Mouse (Mus musculus) kidney, embryonic 16.5 days (tissue): ENCODE results near the gene Kcnk3. TPM values are rescaled to one million over a fixed set of nuclear protein-coding genes. Genes with fewer than 3 reads are reported as not detected.

Experiments
- ATAC-seq: fragments of 200-750 bp; cut with Nextera tagmentation; 2 replicates; pipeline ENCODE4 v1.8.0; 2017; ENCODE audit warnings: moderate TSS enrichment; ENCODE audit not compliant: low FRiP score, low TSS enrichment
- H3K27ac ChIP-seq: fragments of 300-500 bp; sonication (generic); 2 replicates; pipeline ENCODE4 v1.5.1; 2014; ENCODE audit warnings: low read length
- H3K27me3 ChIP-seq: fragments of 300-500 bp; sonication (generic); 2 replicates; pipeline ENCODE4 v1.6.1; 2014; ENCODE audit warnings: low read length, control low read depth, mixed read lengths; ENCODE audit not compliant: insufficient read depth
- H3K36me3 ChIP-seq: fragments of 300-500 bp; sonication (generic); 2 replicates; pipeline ENCODE4 v1.6.1; 2014; ENCODE audit warnings: low read length, control low read depth, mixed read lengths; ENCODE audit not compliant: insufficient read depth
- H3K4me1 ChIP-seq: fragments of 300-500 bp; sonication (generic); 2 replicates; pipeline ENCODE4 v1.6.1; 2014; ENCODE audit warnings: low read length, control low read depth, mixed read lengths; ENCODE audit not compliant: insufficient read depth
- H3K4me2 ChIP-seq: fragments of 300-500 bp; sonication (generic); replicated peaks from 2 replicates; pipeline ENCODE4 v1.6.1; 2014; ENCODE audit warnings: low read depth, low read length
- H3K4me3 ChIP-seq: fragments of 300-500 bp; sonication (generic); 2 replicates; pipeline ENCODE4 v1.5.1; 2014; ENCODE audit warnings: mild to moderate bottlenecking, low read length
- H3K9ac ChIP-seq: fragments of 300-500 bp; sonication (generic); replicated peaks from 2 replicates; pipeline ENCODE4 v1.6.1; 2014; ENCODE audit warnings: low read length
- H3K9me3 ChIP-seq: fragments of 300-500 bp; sonication (generic); 2 replicates; pipeline ENCODE4 v1.6.1; 2016; ENCODE audit warnings: low read length, control low read depth
- WGBS: fragments of 180-500 bp; shearing (Covaris S2); extraction: QIAGEN DNeasy Blood & Tissue Kit; methylation state at CpG from one replicate; pipeline ENCODE4 v1.1.7; 2014; 5-methylcytosine and 5-hydroxymethylcytosine counted together
- polyA plus RNA-seq: library from polyadenylated mRNA; unstranded; fragments of >200 nt; fragmentation: Nextera tagmentation; extraction: Ambion mirVana; gene quantifications from 2 replicates; pipeline ENCODE4 v1.2.1, GENCODE M21; 2015

Gene Kcnk3
- polyA plus RNA-seq, 1 experiment from 2014 or later, result 5.5 TPM

DNA sequence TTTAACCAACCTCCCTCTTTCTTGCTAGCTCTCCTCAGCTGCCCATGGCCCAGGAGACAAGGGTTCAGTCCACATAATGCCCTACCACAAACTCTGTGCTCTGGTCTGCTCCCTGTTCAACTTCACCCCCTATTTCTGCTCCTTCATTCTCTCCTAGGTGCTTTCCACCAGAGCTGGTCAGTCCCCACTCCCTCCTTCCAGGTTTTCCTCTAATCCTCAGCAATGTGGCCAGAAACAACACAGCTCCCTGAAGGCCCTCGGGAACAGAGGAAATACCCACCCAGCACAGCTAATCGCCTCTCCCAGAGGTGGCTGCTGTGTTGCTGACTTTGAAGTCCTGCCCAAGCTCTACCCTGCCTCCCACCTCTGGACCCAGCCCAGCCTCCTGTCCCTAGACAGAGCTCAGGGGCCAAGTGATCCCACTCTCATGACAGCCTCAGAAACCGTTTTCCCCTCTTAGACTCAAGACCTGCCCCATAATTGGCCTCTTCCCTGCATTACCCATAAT lies 27.9 kb upstream of the Kcnk3 start:
- ATAC-seq, result no peak
- Histone ChIP-seq H3K9me3 (no peaks in the 10 kb centered on the region; the same call in 1 of the 2 replicates), H3K27ac (no peak overlapping the region), H3K9ac (no peak overlapping the region), H3K4me1 (no peaks in the 10 kb centered on the region), H3K36me3 (no peaks in the 10 kb centered on the region), H3K4me2 (no peak overlapping the region), H3K4me3 (no peak overlapping the region), H3K27me3 (no peaks in the 10 kb centered on the region)
- 17% methylated on average over 3 of the region's 3 CpGs for WGBS

GRCm38 (mm10) chr5:30568479-30568878 lies 19.5 kb upstream of the Kcnk3 start:
- Histone ChIP-seq H3K9ac (no peak overlapping the region), H3K27ac (no peak overlapping the region), H3K4me2 (no peak overlapping the region), H3K36me3 (no peaks in the 10 kb centered on the region), H3K9me3 (no peaks in the 10 kb centered on the region), H3K4me3 (no peak overlapping the region), H3K4me1 (no peaks in the 10 kb centered on the region), H3K27me3 (no peaks in the 10 kb centered on the region)
- ATAC-seq, result no peak
- 76% methylated on average over 1 of the region's 1 CpGs for WGBS

- no peaks in the 10 kb centered on the region for H3K27me3 ChIP-seq
- 78% methylated on average over 5 of the region's 5 CpGs for WGBS
- no peak overlapping the region for H3K4me2 ChIP-seq
- no peak overlapping the region for H3K4me3 ChIP-seq
- H3K4me1 ChIP-seq, result no peaks in the 10 kb centered on the region
- no peak overlapping the region for H3K27ac ChIP-seq
- ATAC-seq, result no peak
- H3K9ac ChIP-seq, result no peak overlapping the region
- H3K36me3 ChIP-seq, result no peaks in the 10 kb centered on the region
- H3K9me3 ChIP-seq, result no peaks in the 10 kb centered on the region
These were observed 16.1 kb upstream of the Kcnk3 start for GRCm38 (mm10) chr5:30571820-30572219.

- Histone ChIP-seq H3K27ac (no peak overlapping the region), H3K36me3 (no peaks in the 10 kb centered on the region), H3K4me2 (no peak overlapping the region), H3K4me1 (no peaks in the 10 kb centered on the region), H3K4me3 (no peak overlapping the region), H3K9ac (no peak overlapping the region), H3K27me3 (no peaks in the 10 kb centered on the region), H3K9me3 (no peaks in the 10 kb centered on the region)
- ATAC-seq, result no peak
- 88% methylated on average over 8 of the region's 8 CpGs for WGBS
These were observed 13.6 kb upstream of the Kcnk3 start for GRCm38 (mm10) chr5:30574367-30574766.

DNA sequence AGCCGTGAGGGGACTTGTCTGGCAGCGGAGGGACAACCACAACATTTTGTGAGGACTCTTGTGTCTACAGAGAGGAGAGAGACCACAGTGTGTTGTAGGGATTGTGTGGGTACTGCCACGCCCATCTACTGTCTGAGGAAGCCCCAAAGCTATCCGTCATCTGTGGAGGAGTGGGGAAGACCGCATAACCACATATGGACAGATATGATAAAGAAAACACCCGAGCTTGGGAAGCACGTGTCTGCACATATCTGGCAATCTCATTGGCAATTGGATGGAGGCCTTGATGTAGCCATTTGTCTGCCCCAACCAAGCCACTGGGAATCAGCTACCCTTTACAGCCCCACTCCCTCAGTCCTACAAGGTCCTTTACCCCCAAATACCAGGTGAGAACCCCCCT lies 11.7 kb upstream of the Kcnk3 start:
- 83% methylated on average over 7 of the region's 7 CpGs for WGBS
- Histone ChIP-seq H3K4me3 (no peak overlapping the region), H3K9ac (no peak overlapping the region), H3K9me3 (no peaks in the 10 kb centered on the region), H3K27ac (no peak overlapping the region), H3K4me2 (no peak overlapping the region), H3K36me3 (no peaks in the 10 kb centered on the region), H3K4me1 (no peaks in the 10 kb centered on the region), H3K27me3 (no peaks in the 10 kb centered on the region)
- no peak for ATAC-seq

DNA sequence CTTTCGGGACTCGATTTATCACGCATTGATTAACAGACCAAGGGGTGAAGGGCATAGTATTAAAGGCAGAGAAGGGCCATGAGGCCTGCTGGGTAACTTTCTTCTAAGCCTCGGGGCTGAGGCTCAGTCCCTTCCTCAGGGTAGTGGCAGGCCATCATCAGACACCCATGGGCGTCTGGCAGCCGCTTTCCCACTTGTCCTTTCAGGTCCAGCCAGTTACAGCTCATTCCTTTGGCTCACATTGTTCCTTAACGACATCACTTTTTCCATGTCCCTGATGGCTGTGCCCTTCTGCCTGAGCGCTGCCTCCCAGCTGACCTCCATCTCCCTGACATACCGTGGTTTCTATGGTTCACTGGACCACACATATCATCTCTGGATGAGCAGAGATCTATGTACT lies 10.7 kb upstream of the Kcnk3 start:
- 54% methylated on average over 9 of the region's 9 CpGs for WGBS

DNA sequence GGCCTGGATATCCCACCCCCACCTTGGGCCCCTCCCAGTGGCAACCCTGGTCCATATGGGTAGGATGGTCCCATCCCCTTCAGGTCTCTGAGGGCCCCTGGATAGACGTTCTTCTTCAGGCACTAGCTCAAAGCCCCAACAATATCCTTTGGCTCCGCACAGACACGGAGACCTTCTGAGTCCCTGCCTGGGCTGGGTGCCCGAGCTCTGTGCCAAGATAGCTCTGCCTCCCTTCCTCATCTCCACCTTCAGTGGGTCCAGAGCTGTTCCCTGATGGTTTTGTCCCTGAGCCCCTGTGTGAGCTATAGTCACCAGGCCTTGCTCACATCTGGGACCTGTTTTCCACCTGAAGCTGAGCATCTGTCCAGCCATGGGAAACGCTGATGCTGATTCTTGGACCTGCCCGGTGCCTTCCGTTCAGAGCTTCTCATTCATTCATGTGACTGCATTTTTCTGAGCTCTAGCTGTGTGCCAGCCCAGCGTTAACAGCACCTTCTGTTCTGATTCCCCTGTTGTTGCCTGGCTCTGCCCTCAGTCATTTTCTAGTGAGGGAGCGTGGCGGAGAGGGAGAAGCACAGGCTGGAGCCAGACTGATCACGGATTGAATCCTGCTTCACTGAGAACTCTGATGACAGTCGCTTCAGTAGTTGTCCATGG lies 10.2 kb upstream of the Kcnk3 start:
- Histone ChIP-seq H3K4me1 (no peaks in the 10 kb centered on the region), H3K9ac (no peak overlapping the region), H3K4me2 (no peak overlapping the region), H3K36me3 (no peaks in the 10 kb centered on the region), H3K27ac (no peak overlapping the region), H3K4me3 (no peak overlapping the region), H3K9me3 (no peaks in the 10 kb centered on the region), H3K27me3 (no peaks in the 10 kb centered on the region)
- ATAC-seq, result no peak
- WGBS, result 78% methylated on average over 12 of the region's 12 CpGs

More for the DNA sequence above, 10.7 kb upstream of the Kcnk3 start:
- no peak overlapping the region for H3K4me3 ChIP-seq
- H3K27ac ChIP-seq, result no peak overlapping the region
- no peak for ATAC-seq
- H3K4me1 ChIP-seq, result no peaks in the 10 kb centered on the region
- H3K4me2 ChIP-seq, result no peak overlapping the region
- no peak overlapping the region for H3K9ac ChIP-seq
- H3K9me3 ChIP-seq, result no peaks in the 10 kb centered on the region
- no peaks in the 10 kb centered on the region for H3K36me3 ChIP-seq
- no peaks in the 10 kb centered on the region for H3K27me3 ChIP-seq

GRCm38 (mm10) chr5:30578445-30579080 lies 9.4 kb upstream of the Kcnk3 start:
- H3K9ac ChIP-seq, result no peak overlapping the region
- ATAC-seq, result no peak

DNA sequence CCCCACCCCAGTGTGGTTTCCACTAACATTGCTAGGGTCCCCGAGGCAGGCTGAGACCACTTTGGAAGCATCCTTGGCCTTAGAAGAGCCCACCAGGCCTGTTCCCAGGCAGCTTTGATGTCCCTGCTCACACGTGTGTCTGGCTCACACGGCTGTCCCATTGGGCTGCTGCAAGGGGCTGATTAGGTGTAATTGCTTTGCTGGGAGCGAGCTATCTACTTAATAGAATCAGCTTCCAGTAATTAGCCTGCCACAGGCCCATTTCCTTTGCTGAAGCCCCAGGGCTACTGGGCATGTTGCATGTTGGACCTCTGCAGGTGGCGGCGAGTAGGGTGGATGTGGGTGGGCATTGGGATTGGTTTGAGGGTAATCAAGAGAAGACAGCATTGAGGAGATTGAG lies 7.2 kb upstream of the Kcnk3 start:
- Histone ChIP-seq H3K27me3 (peaks cover 3% of the 10 kb centered on the region; the same call in 1 of the 2 replicates), H3K9ac (no peak overlapping the region), H3K27ac (no peak overlapping the region), H3K36me3 (no peaks in the 10 kb centered on the region), H3K4me3 (no peak overlapping the region), H3K9me3 (no peaks in the 10 kb centered on the region), H3K4me1 (no peaks in the 10 kb centered on the region), H3K4me2 (no peak overlapping the region)
- ATAC-seq, result no peak
- 22% methylated on average over 6 of the region's 6 CpGs for WGBS

More at GRCm38 (mm10) chr5:30578445-30579080, 9.4 kb upstream of the Kcnk3 start:
- Histone ChIP-seq H3K27ac (no peak overlapping the region), H3K4me1 (no peaks in the 10 kb centered on the region), H3K4me3 (no peak overlapping the region), H3K36me3 (no peaks in the 10 kb centered on the region), H3K4me2 (no peak overlapping the region), H3K9me3 (no peaks in the 10 kb centered on the region), H3K27me3 (no peaks in the 10 kb centered on the region)
- 73% methylated on average over 6 of the region's 6 CpGs for WGBS

GRCm38 (mm10) chr5:30582017-30582416 lies 6.0 kb upstream of the Kcnk3 start:
- H3K9ac ChIP-seq, result no peak overlapping the region
- H3K27me3 ChIP-seq, result peaks cover 3% of the 10 kb centered on the region; the same call in 1 of the 2 replicates
- H3K4me2 ChIP-seq, result no peak overlapping the region
- H3K4me1 ChIP-seq, result no peaks in the 10 kb centered on the region
- no peaks in the 10 kb centered on the region for H3K9me3 ChIP-seq
- 83% methylated on average over 5 of the region's 5 CpGs for WGBS
- no peak for ATAC-seq
- H3K36me3 ChIP-seq, result no peaks in the 10 kb centered on the region
- no peak overlapping the region for H3K4me3 ChIP-seq
- no peak overlapping the region for H3K27ac ChIP-seq
